Comparison of ENCODE assay signal across 8 mouse cellular contexts in genomic region chr9:36726131-36727033, GRCm38 (mm10). TPM values are rescaled to one million over a fixed set of nuclear protein-coding genes. Genes with fewer than 3 reads are reported as not detected.
DNase-seq lines count a peak whose midpoint lies in the region; ATAC-seq lines count a peak whose summit lies in the region.

No protein-coding gene starts in this region.

- peak; percentile 96 for ATAC-seq in hindbrain, embryonic 12.5 days (ENCODE audit: low FRiP score)

- H3K36me3 ChIP-seq in hindbrain, embryonic 12.5 days, result peaks cover 13% of the 10 kb centered on the region

- peak overlapping the region; percentile 56 for H3K4me3 ChIP-seq in hindbrain, embryonic 12.5 days

- no peaks in the 10 kb centered on the region for H3K27me3 ChIP-seq in hindbrain, embryonic 12.5 days

- peak overlapping the region; percentile 95 for H3K4me2 ChIP-seq in hindbrain, embryonic 12.5 days (replicated peaks)

- peak overlapping the region; percentile 64 for H3K9ac ChIP-seq in hindbrain, embryonic 12.5 days

- H3K9me3 ChIP-seq in hindbrain, embryonic 12.5 days (replicated peaks), result no peaks in the 10 kb centered on the region

- H3K27ac ChIP-seq in hindbrain, embryonic 12.5 days, result peak overlapping the region; percentile 85

- H3K4me1 ChIP-seq in hindbrain, embryonic 12.5 days, result peaks cover 10% of the 10 kb centered on the region

- peak; percentile 91 for DNase-seq in NIH3T3 (ENCODE audit: low read depth)
- DNase-seq in cerebellum, postnatal 10 days, result peak; percentile 94 to 95
- peak; percentile 84 to 92 for DNase-seq in frontal cortex, postnatal 10 days (ENCODE audit: low spot score in 2 of 2)
- DNase-seq in layer of hippocampus, postnatal 14 days (ENCODE audit: low spot score in 2 of 2), result peak; percentile 92 to 93
- DNase-seq in lung, postnatal 14 days, result peak; percentile 89
- DNase-seq in retina, adult 2 months (ENCODE audit: low read depth, low spot score), result peak; percentile 75
- DNase-seq in thymus, postnatal 36 days, result peak; percentile 88

- WGBS in hindbrain, embryonic 12.5 days, result under 1% methylated on average over 53 of the region's 53 CpGs

RNA-seq across cellular contexts. Expression of gene Chek1, which starts 0.5 kb away (rescaled TPM):
- 24.7 and 33.8 TPM in 2 replicates for polyA plus RNA-seq in hindbrain, embryonic 12.5 days (2016; fragmentation: Nextera tagmentation; extraction: Ambion mirVana)
- total RNA-seq in layer of hippocampus, postnatal 14 days (2021), result 1 to 10 TPM; 3.2 to 3.3 TPM

RNA-seq across cellular contexts. Expression of gene Acrv1, which starts 33.4 kb away (rescaled TPM):
- not detected in 2 replicates for polyA plus RNA-seq in hindbrain, embryonic 12.5 days (2016; fragmentation: Nextera tagmentation; extraction: Ambion mirVana)
- total RNA-seq in layer of hippocampus, postnatal 14 days (2021), result not detected

RNA-seq across cellular contexts. Expression of gene Stt3a, which starts 41.1 kb away (rescaled TPM):
- 167 and 174 TPM in 2 replicates for polyA plus RNA-seq in hindbrain, embryonic 12.5 days (2016; fragmentation: Nextera tagmentation; extraction: Ambion mirVana)
- 10 to 100 TPM; 67.3 to 77.3 TPM for total RNA-seq in layer of hippocampus, postnatal 14 days (2021)

Comparison
In these comparisons a context has a peak if more than half of its experiments do, and no peak if none do; other contexts are left out.
1. Peak in every context shown above with its lines: DNase-seq, ATAC-seq, H3K4me3 ChIP-seq and H3K27ac ChIP-seq.